Mouse (Mus musculus) midbrain, embryonic 14.5 days (tissue): ENCODE results near the gene Extl1. TPM values are rescaled to one million over a fixed set of nuclear protein-coding genes. Genes with fewer than 3 reads are reported as not detected.

Experiments used
- ATAC-seq: fragments of 200-750 bp; cut with Nextera tagmentation; 2 replicates; pipeline ENCODE4 v1.8.0; 2017; ENCODE audit warnings: moderate number of reproducible peaks, moderate library complexity; ENCODE audit not compliant: low FRiP score, low TSS enrichment
- DNase-seq: peaks from one replicate; pipeline ENCODE4 v3.0.0-alpha.2; 2015
- H3K27ac ChIP-seq: fragments of 300-500 bp; sonication (generic); replicated peaks from 2 replicates; pipeline ENCODE4 v1.5.1; 2014; ENCODE audit warnings: mild to moderate bottlenecking, low read depth, low read length, moderate library complexity
- H3K27me3 ChIP-seq: fragments of 300-500 bp; sonication (generic); 2 replicates; pipeline ENCODE4 v1.6.1; 2014; ENCODE audit warnings: low read length, control low read depth, mixed read lengths; ENCODE audit not compliant: control insufficient read depth, insufficient read depth
- H3K36me3 ChIP-seq: fragments of 300-500 bp; sonication (generic); 2 replicates; pipeline ENCODE4 v1.6.1; 2014; ENCODE audit warnings: low read length, control low read depth; ENCODE audit not compliant: control insufficient read depth, insufficient read depth
- H3K4me1 ChIP-seq: fragments of 300-500 bp; sonication (generic); 2 replicates; pipeline ENCODE4 v1.6.1; 2014; ENCODE audit warnings: mild to moderate bottlenecking, antibody characterized with exemption, low read length, control low read depth; ENCODE audit not compliant: control insufficient read depth, insufficient read depth
- H3K4me2 ChIP-seq: fragments of 300-500 bp; sonication (generic); 2 replicates; pipeline ENCODE4 v1.6.1; 2014; ENCODE audit warnings: mild to moderate bottlenecking, low read length, moderate library complexity
- H3K4me3 ChIP-seq: fragments of 300-500 bp; sonication (generic); replicated peaks from 2 replicates; pipeline ENCODE4 v1.5.1; 2014; ENCODE audit warnings: low read depth, low read length
- H3K9ac ChIP-seq: fragments of 300-500 bp; sonication (generic); replicated peaks from 2 replicates; pipeline ENCODE4 v1.6.1; 2014; ENCODE audit warnings: mild to moderate bottlenecking, low read length, moderate library complexity
- H3K9me3 ChIP-seq: fragments of 300-500 bp; sonication (generic); 2 replicates; pipeline ENCODE4 v1.6.1; 2016; ENCODE audit warnings: low read length, control low read depth, mixed read lengths; ENCODE audit not compliant: control insufficient read depth
- WGBS: fragments of 180-500 bp; shearing (Covaris S2); extraction: QIAGEN DNeasy Blood & Tissue Kit; methylation state at CpG from one replicate; pipeline ENCODE4 v1.1.7; 2014; 5-methylcytosine and 5-hydroxymethylcytosine counted together
- polyA plus RNA-seq: library from polyadenylated mRNA; unstranded; fragments of >200 nt; fragmentation: Nextera tagmentation; extraction: Ambion mirVana; gene quantifications from 2 replicates; pipeline ENCODE4 v1.2.1, GENCODE M21; 2014

Gene Extl1
- polyA plus RNA-seq, 1 experiment from 2014 or later: 0.28 TPM

DNA sequence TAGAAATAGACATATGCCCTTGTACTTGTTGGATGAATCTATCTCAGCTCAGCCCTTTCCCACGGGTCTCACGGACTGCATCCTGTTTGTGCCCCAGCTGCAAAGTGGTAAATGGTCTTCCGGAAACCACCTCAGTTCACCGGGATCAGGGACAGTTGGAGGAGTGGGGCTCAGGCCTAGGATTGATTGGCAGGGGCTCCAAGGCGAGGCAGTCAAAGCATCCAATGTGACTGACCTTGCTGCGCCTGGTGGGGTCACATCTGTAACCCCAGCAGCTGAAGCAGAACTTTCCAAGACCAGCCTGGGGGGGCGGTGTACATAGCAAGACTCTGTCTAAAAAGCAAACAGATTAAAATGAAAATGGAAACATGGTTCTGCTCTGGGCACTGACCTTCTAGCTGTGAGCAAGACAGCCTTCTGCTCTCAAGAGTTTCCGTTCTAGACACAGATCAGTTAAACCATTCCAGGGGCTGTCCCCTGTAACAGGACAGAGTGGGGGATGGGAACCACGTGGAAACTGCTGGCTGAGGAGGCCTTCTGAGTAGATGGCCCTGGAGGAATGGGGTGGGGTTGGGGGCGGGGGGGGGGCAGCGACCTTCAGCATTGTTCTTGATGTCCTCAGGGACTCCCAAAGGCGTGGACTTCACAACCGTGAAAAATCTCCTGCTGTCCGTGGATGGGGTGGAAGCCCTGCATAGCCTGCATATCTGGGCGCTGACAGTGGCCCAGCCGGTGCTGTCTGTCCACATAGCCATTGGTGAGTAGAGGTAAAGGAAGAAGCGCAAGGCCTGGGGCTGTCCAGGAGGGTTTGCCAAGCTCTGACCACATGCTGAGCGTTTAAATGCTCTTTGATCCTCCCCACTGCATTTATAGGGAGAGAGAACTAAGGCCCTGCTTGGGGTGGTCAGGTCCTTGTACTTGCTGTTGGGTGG, 32.1 kb downstream of the Extl1 start:
- no peak overlapping the region for H3K4me2 ChIP-seq
- DNase-seq (no peak), ATAC-seq (no peak)
- H3K9me3 ChIP-seq: no peaks in the 10 kb centered on the region
- H3K27ac ChIP-seq: no peak overlapping the region
- WGBS: 43% methylated on average over 17 of the region's 18 CpGs
- no peaks in the 10 kb centered on the region for H3K36me3 ChIP-seq
- H3K4me3 ChIP-seq: no peak overlapping the region
- H3K27me3 ChIP-seq: no peaks in the 10 kb centered on the region; the same call in 1 of the 2 replicates
- H3K9ac ChIP-seq: no peak overlapping the region
- no peaks in the 10 kb centered on the region for H3K4me1 ChIP-seq

DNA sequence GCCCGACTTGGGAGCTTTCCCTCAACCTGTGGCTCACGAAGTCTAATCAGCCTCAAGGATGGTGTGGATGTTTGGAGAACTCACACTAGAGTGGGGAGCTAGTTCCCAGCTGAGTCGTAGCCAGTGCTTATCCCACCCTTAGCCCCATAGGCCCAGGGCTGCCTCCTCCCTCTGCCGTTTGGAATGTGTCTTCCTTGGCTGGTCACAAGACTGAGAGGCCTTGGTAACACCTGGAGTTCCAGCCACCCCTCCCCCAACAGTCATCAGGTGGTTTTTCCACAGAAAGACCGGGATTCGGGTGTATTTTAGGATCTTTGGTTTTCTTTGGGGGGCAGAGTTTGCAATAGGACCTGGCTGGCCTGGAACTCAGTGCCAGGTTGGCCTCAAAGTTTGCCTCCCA, 33.0 kb downstream of the Extl1 start:
- H3K27ac ChIP-seq: no peak overlapping the region
- DNase-seq (no peak), ATAC-seq (no peak)
- H3K4me3 ChIP-seq: no peak overlapping the region
- H3K9me3 ChIP-seq: no peaks in the 10 kb centered on the region
- no peak overlapping the region for H3K9ac ChIP-seq
- H3K27me3 ChIP-seq: no peaks in the 10 kb centered on the region
- H3K4me2 ChIP-seq: no peak overlapping the region
- H3K4me1 ChIP-seq: no peaks in the 10 kb centered on the region
- no peaks in the 10 kb centered on the region for H3K36me3 ChIP-seq
- WGBS: 90% methylated on average over 6 of the region's 6 CpGs

DNA sequence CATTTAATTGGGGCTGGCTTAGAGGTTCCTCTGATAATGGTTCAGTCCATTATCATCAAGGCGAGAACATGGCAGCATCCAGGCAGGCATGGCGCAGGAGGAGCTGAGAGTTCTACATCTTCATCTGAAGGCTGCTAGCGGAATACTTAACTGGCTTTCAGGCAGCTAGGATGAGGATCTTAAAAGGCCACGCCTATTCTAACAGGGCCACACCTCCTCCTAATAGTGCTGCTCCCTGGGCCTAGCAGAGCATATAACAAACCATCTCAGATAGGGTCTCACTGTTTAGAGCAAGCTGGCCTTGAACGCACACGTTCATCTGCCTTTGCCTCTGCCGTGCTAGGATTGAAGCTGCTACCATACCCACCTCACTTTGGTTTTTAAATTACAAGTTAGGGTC, 33.8 kb downstream of the Extl1 start:
- 83% methylated on average over 7 of the region's 7 CpGs for WGBS
- ATAC-seq (no peak), DNase-seq (no peak)
- Histone ChIP-seq H3K4me1 (no peaks in the 10 kb centered on the region), H3K9me3 (no peaks in the 10 kb centered on the region), H3K27me3 (0 out of 2 replicates have a peak, but pooled peaks cover 3% of the 10 kb centered on the region), H3K36me3 (no peaks in the 10 kb centered on the region), H3K4me2 (no peak overlapping the region), H3K27ac (no peak overlapping the region), H3K4me3 (no peak overlapping the region), H3K9ac (no peak overlapping the region)

DNA sequence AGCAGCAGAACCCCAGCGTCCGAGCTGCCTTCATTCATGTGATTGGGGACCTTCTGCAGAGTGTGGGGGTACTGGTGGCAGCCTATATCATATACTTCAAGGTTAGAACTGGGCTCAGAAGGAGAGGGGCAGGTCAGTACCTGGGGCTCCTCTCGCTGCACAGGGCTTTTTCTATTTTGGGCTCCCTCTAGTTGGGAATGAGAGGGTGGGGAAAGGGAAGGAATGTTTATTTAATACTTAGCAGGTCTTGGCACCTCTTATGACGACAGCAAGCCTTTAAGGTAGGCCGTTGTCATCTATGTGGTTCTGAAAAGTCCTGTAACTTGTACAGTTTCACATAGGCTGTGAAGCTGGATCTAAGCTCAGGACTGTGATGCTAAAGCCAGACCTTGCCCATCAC, 35.1 kb downstream of the Extl1 start:
- H3K4me3 ChIP-seq: no peak overlapping the region
- ATAC-seq (no peak), DNase-seq (no peak)

DNA sequence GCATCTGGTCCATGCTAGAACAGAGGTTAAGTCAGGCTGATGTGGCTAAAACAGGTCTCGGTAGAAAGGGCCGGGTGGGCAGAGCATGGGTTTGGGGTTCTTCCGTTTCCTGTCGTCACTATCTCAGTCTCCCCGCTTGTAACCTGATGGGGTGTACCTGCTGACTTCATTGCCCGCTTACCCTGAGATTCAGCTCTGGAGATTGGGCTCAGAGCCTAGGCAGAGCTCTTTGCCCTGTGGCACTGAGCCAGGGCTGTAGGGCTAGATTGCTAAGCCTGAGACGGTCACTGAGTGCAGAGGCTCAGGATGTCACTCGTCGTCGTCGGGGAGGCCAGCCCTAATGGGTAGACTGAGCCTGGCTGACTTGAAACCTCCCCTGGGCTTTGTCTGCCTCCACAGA, 35.6 kb downstream of the Extl1 start:
- ATAC-seq (no peak), DNase-seq (no peak)
- 71% methylated on average over 11 of the region's 11 CpGs for WGBS
- Histone ChIP-seq H3K9me3 (no peaks in the 10 kb centered on the region), H3K4me2 (no peak overlapping the region), H3K4me1 (no peaks in the 10 kb centered on the region; the same call in 1 of the 2 replicates), H3K27me3 (peaks cover 19% of the 10 kb centered on the region), H3K9ac (no peak overlapping the region), H3K4me3 (no peak overlapping the region), H3K27ac (no peak overlapping the region), H3K36me3 (no peaks in the 10 kb centered on the region)

More for the DNA sequence above, 35.1 kb downstream of the Extl1 start:
- H3K27ac ChIP-seq: no peak overlapping the region
- no peaks in the 10 kb centered on the region for H3K4me1 ChIP-seq
- no peaks in the 10 kb centered on the region for H3K36me3 ChIP-seq
- H3K9me3 ChIP-seq: no peaks in the 10 kb centered on the region
- H3K4me2 ChIP-seq: no peak overlapping the region
- H3K9ac ChIP-seq: no peak overlapping the region
- WGBS: 82% methylated on average over 5 of the region's 5 CpGs
- peaks cover 15% of the 10 kb centered on the region for H3K27me3 ChIP-seq

DNA sequence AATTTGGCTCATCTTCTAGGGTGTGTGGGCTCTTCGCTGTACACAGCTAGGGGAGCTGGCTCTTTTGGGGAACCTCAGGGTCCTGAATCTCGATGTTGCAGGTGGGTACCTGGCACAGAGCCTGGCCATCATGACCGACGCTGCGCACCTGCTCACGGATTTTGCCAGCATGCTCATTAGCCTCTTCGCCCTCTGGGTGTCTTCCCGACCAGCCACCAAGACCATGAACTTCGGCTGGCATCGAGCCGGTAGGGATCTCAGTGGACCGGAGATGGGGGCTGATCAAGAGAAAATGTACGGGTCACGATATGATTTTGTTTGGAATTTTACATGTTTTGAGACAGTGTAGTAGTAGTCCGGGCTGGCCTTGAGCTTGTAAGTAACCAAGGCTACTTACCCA, 37.8 kb downstream of the Extl1 start:
- H3K4me3 ChIP-seq: no peak overlapping the region
- ATAC-seq (no peak), DNase-seq (no peak)
- no peaks in the 10 kb centered on the region; the same call in 1 of the 2 replicates for H3K4me1 ChIP-seq
- WGBS: 92% methylated on average over 15 of the region's 15 CpGs
- H3K4me2 ChIP-seq: no peak overlapping the region
- no peaks in the 10 kb centered on the region for H3K36me3 ChIP-seq
- H3K9me3 ChIP-seq: no peaks in the 10 kb centered on the region
- no peak overlapping the region for H3K27ac ChIP-seq
- H3K9ac ChIP-seq: no peak overlapping the region
- H3K27me3 ChIP-seq: peaks cover 31% of the 10 kb centered on the region

DNA sequence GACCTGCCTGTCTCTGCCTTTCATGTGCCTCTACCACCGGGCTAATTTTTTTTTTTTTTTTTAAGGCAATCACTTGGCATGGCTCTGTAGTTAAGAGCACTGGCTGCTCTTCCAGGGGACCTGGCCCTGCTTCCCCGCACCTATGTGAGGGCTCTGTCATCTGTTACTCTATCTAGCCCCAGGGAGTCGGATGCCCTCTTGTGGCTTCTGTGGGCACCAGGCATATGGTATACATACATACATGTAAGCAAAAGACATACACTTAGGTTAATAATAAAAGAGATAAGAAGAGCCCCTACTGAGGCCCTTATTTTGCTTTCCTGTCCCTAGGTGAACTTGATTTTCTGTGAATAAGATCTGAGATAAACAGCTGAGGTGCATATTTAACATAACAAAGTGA, 39.0 kb downstream of the Extl1 start:
- DNase-seq (no peak), ATAC-seq (no peak)
- no peaks in the 10 kb centered on the region for H3K9me3 ChIP-seq
- no peak overlapping the region for H3K4me3 ChIP-seq
- WGBS: 48% methylated on average over 3 of the region's 3 CpGs
- no peak overlapping the region for H3K27ac ChIP-seq
- H3K4me1 ChIP-seq: no peaks in the 10 kb centered on the region; the same call in 1 of the 2 replicates
- H3K4me2 ChIP-seq: no peak overlapping the region
- no peaks in the 10 kb centered on the region for H3K36me3 ChIP-seq
- H3K27me3 ChIP-seq: peaks cover 31% of the 10 kb centered on the region
- no peak overlapping the region for H3K9ac ChIP-seq

DNA sequence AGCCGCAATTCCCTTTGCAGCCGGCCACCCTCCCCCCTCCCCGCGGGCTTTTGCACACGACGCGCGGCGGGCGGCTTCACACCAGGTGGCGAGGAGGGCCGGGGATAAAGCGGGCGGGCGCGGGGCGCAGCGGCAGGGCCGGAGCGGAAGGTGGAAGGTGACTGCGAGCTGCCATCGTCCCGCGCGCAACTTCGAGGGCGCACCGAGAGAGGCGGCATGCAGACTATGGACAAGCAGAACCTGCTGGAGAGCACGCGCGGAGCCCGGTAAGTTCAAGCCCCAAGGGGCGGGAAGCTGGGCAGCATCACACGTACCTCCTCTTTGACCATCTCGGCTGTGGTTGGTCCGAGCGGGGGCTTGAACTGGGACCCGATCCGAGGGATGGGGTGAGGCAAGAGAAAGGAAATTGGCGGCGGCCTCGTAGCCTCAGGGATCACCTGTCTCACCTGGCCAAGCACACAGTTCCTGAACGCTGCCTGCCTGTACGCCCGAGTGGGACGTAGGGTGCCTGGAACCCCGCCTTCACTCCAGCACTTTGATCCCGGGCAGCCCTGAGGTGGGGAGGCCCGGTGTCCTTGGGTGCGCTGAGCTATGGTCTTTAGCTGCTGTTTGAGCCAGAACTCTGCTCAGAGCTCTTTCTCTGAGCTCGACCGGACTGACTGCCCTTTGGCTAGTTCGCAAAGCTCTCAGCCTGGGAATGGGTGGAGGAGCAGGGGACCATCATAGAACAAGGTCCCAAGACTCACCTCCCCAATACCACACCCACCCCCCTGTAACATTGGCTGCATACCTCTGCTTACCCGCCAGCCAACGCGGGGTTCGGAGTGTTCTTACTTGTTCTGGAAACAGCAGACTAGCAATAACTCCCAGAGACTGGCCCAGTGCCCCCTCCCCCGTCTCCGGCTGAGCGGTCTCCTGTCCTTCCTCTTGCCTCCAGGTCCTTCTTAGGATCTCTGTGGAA, 40.3 kb downstream of the Extl1 start, which contains the start of gene Slc30a2:
Gene Slc30a2, plus strand, starts transcription at position 111 of the 961 bp plus-strand sequence.
- Histone ChIP-seq H3K9me3 (no peaks in the 10 kb centered on the region), H3K36me3 (no peaks in the 10 kb centered on the region), H3K4me3 (peak within 1 kb of the TSS; percentile 14; the same call in 1 of the 2 replicates), H3K4me1 (no peaks in the 10 kb centered on the region; the same call in 1 of the 2 replicates), H3K9ac (0 out of 2 replicates have a peak within 1 kb of the TSS, but pooled peaks have one; percentile 7), H3K4me2 (peak within 1 kb of the TSS; percentile 25), H3K27ac (no peak within 1 kb of the TSS), H3K27me3 (peaks cover 31% of the 10 kb centered on the region)
- DNase-seq: no peak
- no peak for ATAC-seq
- WGBS: 2% methylated on average over 61 of the region's 61 CpGs
